Mouse (Mus musculus) left cerebral cortex, adult 11 months (tissue): ENCODE measurements around the gene Vmn1r195.
"Not testable (repeated sequence)": the region's sequence is repeated elsewhere in the genome, so short reads cannot be mapped to it uniquely, and the experiment has no call there.

Experiments
- DNase-seq: peaks from one replicate; pipeline ENCODE4 v3.0.0; 2022; ENCODE audit warnings: low spot score

Gene Vmn1r195

GRCm38 (mm10) chr13:22270222-22270621, at the start of gene Vmn1r195:
Gene Vmn1r195 (plus strand): TSS chr13:22270522.
- DNase-seq: not testable (repeated sequence)

- not testable (repeated sequence) for DNase-seq
Observed at GRCm38 (mm10) chr13:22223060-22223459, 47.3 kb upstream of the Vmn1r195 start, which contains the start of gene Vmn1r193. Gene Vmn1r193 (minus strand): TSS chr13:22223160.

GRCm38 (mm10) chr13:22243915-22244314, 26.4 kb upstream of the Vmn1r195 start, which contains the start of gene Vmn1r194:
Gene Vmn1r194 (plus strand): TSS chr13:22244215.
- no peak for DNase-seq

GRCm38 (mm10) chr13:22271721-22272120, 1.4 kb downstream of the Vmn1r195 start:
- no peak for DNase-seq

GRCm38 (mm10) chr13:22284578-22284977, 14.3 kb downstream of the Vmn1r195 start:
- no peak for DNase-seq

- no peak for DNase-seq
Observed at GRCm38 (mm10) chr13:22289620-22290019, 19.3 kb downstream of the Vmn1r195 start, which contains the start of gene Vmn1r196. Gene Vmn1r196 (plus strand): TSS chr13:22289920.

- not testable (repeated sequence) for DNase-seq
Observed at GRCm38 (mm10) chr13:22308075-22308474, 37.8 kb downstream of the Vmn1r195 start.

- no peak for DNase-seq
Observed at GRCm38 (mm10) chr13:22315361-22315760, 45.0 kb downstream of the Vmn1r195 start.

GRCm38 (mm10) chr13:22317366-22317765, 47.0 kb downstream of the Vmn1r195 start:
- no peak for DNase-seq

- DNase-seq: no peak
Observed at GRCm38 (mm10) chr13:22320091-22320490, 49.8 kb downstream of the Vmn1r195 start.

- no peak for DNase-seq
Observed at GRCm38 (mm10) chr13:22324289-22324688, 54.0 kb downstream of the Vmn1r195 start, which contains the start of gene Vmn1r197. Gene Vmn1r197 (plus strand): TSS chr13:22324589.
